Mouse (Mus musculus): Measurements from ENCODE around the gene Glyat. TPM values are rescaled to one million over a fixed set of nuclear protein-coding genes. Genes with fewer than 3 reads are reported as not detected.

Gene Glyat
- polyA plus RNA-seq (2012; rRNA removed) (0.04 TPM in 1 of 2 replicates, not detected in the other), polyA plus RNA-seq (2014; fragmentation: Nextera tagmentation; extraction: Ambion mirVana) (not detected in 2 replicates)

GRCm38 (mm10) chr19:12633176-12633575, at the start of gene Glyat:
Gene Glyat, plus strand, starts transcription at chr19:12633308.
- WGBS: 74% methylated on average over 4 of the region's 4 CpGs
- TF ChIP-seq POLR2A (IDR thresholded peaks at IDR 0.05; ENCODE audit: borderline replicate concordance, extremely low read depth, insufficient read depth, insufficient read length): no peak
- DNase-seq (ENCODE audit: low spot score): no peak

GRCm38 (mm10) chr19:12585310-12585709, 47.8 kb upstream of the Glyat start:
- Histone ChIP-seq H3K4me3 (replicated peaks; ENCODE audit: low read length) (no peak overlapping the region), H3K27me3 (ENCODE audit: control insufficient read depth, insufficient read depth, low read length) (no peaks in the 10 kb centered on the region), H3K36me3 (ENCODE audit: control insufficient read depth, insufficient read depth, low read length) (peaks cover 2% of the 10 kb centered on the region; the same call in 1 of the 2 replicates), H3K4me1 (ENCODE audit: control insufficient read depth, insufficient read depth, low read length) (no peaks in the 10 kb centered on the region), H3K9me3 (ENCODE audit: control insufficient read depth, low read length) (no peaks in the 10 kb centered on the region), H3K9ac (ENCODE audit: low read depth, low read length, severe bottlenecking) (no peak overlapping the region), H3K4me2 (replicated peaks; ENCODE audit: low read depth, low read length, severe bottlenecking) (no peak overlapping the region), H3K27ac (replicated peaks; ENCODE audit: low read depth, low read length) (no peak overlapping the region)
- WGBS: 63% methylated on average over 4 of the region's 4 CpGs
- ATAC-seq (ENCODE audit: low FRiP score, low read depth) (no peak), DNase-seq (ENCODE audit: low spot score) (no peak)
- no peak for TF ChIP-seq POLR2A (IDR thresholded peaks at IDR 0.05; ENCODE audit: borderline replicate concordance, extremely low read depth, insufficient read depth, insufficient read length)

More at GRCm38 (mm10) chr19:12633176-12633575, at the start of gene Glyat:
- Histone ChIP-seq H3K4me3 (replicated peaks; ENCODE audit: low read length) (no peak within 1 kb of the TSS), H3K36me3 (ENCODE audit: control insufficient read depth, insufficient read depth, low read length) (no peaks in the 10 kb centered on the region), H3K4me1 (ENCODE audit: control insufficient read depth, insufficient read depth, low read length) (no peaks in the 10 kb centered on the region), H3K27ac (replicated peaks; ENCODE audit: low read depth, low read length) (no peak within 1 kb of the TSS), H3K9ac (ENCODE audit: low read depth, low read length, severe bottlenecking) (no peak within 1 kb of the TSS), H3K9me3 (ENCODE audit: control insufficient read depth, low read length) (no peaks in the 10 kb centered on the region), H3K27me3 (ENCODE audit: control insufficient read depth, insufficient read depth, low read length) (no peaks in the 10 kb centered on the region), H3K4me2 (replicated peaks; ENCODE audit: low read depth, low read length, severe bottlenecking) (no peak within 1 kb of the TSS)
- ATAC-seq (ENCODE audit: low FRiP score, low read depth): no peak

- 13% methylated on average over 1 of the region's 1 CpGs for WGBS
- no peaks in the 10 kb centered on the region for H3K4me1 ChIP-seq (ENCODE audit: control insufficient read depth, insufficient read depth, low read length)
- no peaks in the 10 kb centered on the region for H3K9me3 ChIP-seq (ENCODE audit: control insufficient read depth, low read length)
- no peak overlapping the region for H3K9ac ChIP-seq (ENCODE audit: low read depth, low read length, severe bottlenecking)
- no peak overlapping the region for H3K4me2 ChIP-seq (replicated peaks; ENCODE audit: low read depth, low read length, severe bottlenecking)
- H3K27me3 ChIP-seq (ENCODE audit: control insufficient read depth, insufficient read depth, low read length): peaks cover 3% of the 10 kb centered on the region; the same call in 1 of the 2 replicates
- no peak overlapping the region for H3K4me3 ChIP-seq (replicated peaks; ENCODE audit: low read length)
- H3K27ac ChIP-seq (replicated peaks; ENCODE audit: low read depth, low read length): no peak overlapping the region
- no peak for TF ChIP-seq POLR2A (IDR thresholded peaks at IDR 0.05; ENCODE audit: borderline replicate concordance, extremely low read depth, insufficient read depth, insufficient read length)
- peaks cover under 1% of the 10 kb centered on the region; the same call in 1 of the 2 replicates for H3K36me3 ChIP-seq (ENCODE audit: control insufficient read depth, insufficient read depth, low read length)
- ATAC-seq (ENCODE audit: low FRiP score, low read depth) (peak; percentile 58; the same call in 1 of the 2 replicates), DNase-seq (ENCODE audit: low spot score) (peak; percentile 77)
Measured at GRCm38 (mm10) chr19:12591908-12592307, 41.2 kb upstream of the Glyat start.

GRCm38 (mm10) chr19:12595135-12595529, 38.0 kb upstream of the Glyat start:
- peaks cover 6% of the 10 kb centered on the region; the same call in 1 of the 2 replicates for H3K27me3 ChIP-seq (ENCODE audit: control insufficient read depth, insufficient read depth, low read length)
- peak overlapping the region; percentile 99 for H3K4me2 ChIP-seq (replicated peaks; ENCODE audit: low read depth, low read length, severe bottlenecking)
- 39% methylated on average over 2 of the region's 2 CpGs for WGBS
- peak overlapping the region; percentile 64; the same call in 1 of the 2 replicates for H3K9ac ChIP-seq (ENCODE audit: low read depth, low read length, severe bottlenecking)
- ATAC-seq (ENCODE audit: low FRiP score, low read depth): no peak
- TF ChIP-seq POLR2A (IDR thresholded peaks at IDR 0.05; ENCODE audit: borderline replicate concordance, extremely low read depth, insufficient read depth, insufficient read length): no peak
- no peak for DNase-seq (ENCODE audit: low spot score)
- peak overlapping the region; percentile 62 for H3K4me3 ChIP-seq (replicated peaks; ENCODE audit: low read length)
- H3K36me3 ChIP-seq (ENCODE audit: control insufficient read depth, insufficient read depth, low read length): no peaks in the 10 kb centered on the region
- no peaks in the 10 kb centered on the region for H3K4me1 ChIP-seq (ENCODE audit: control insufficient read depth, insufficient read depth, low read length)
- no peak overlapping the region for H3K27ac ChIP-seq (replicated peaks; ENCODE audit: low read depth, low read length)
- no peaks in the 10 kb centered on the region for H3K9me3 ChIP-seq (ENCODE audit: control insufficient read depth, low read length)

- Histone ChIP-seq H3K4me2 (replicated peaks; ENCODE audit: low read depth, low read length, severe bottlenecking) (peak overlapping the region; percentile 99), H3K27ac (replicated peaks; ENCODE audit: low read depth, low read length) (no peak overlapping the region)
Measured at GRCm38 (mm10) chr19:12595530-12596289, 37.4 kb upstream of the Glyat start.

More at GRCm38 (mm10) chr19:12595530-12596289, 37.4 kb upstream of the Glyat start:
- no peak for TF ChIP-seq POLR2A (IDR thresholded peaks at IDR 0.05; ENCODE audit: borderline replicate concordance, extremely low read depth, insufficient read depth, insufficient read length)
- DNase-seq (ENCODE audit: low spot score): peak; percentile 82
- ATAC-seq (ENCODE audit: low FRiP score, low read depth): peak; percentile 90
- under 1% methylated on average over 39 of the region's 49 CpGs for WGBS
- Histone ChIP-seq H3K9me3 (ENCODE audit: control insufficient read depth, low read length) (no peaks in the 10 kb centered on the region), H3K4me1 (ENCODE audit: control insufficient read depth, insufficient read depth, low read length) (no peaks in the 10 kb centered on the region), H3K27me3 (ENCODE audit: control insufficient read depth, insufficient read depth, low read length) (peaks cover 6% of the 10 kb centered on the region; the same call in 1 of the 2 replicates), H3K9ac (ENCODE audit: low read depth, low read length, severe bottlenecking) (peak overlapping the region; percentile 64), H3K4me3 (replicated peaks; ENCODE audit: low read length) (peak overlapping the region; percentile 62), H3K36me3 (ENCODE audit: control insufficient read depth, insufficient read depth, low read length) (no peaks in the 10 kb centered on the region)
